Mouse (Mus musculus): ENCODE measurements around the gene Pald1.

- TF ChIP-seq EP300 (IDR thresholded peaks at IDR 0.05; ENCODE audit: low read depth), result no peak
- no peak for TF ChIP-seq CTCF (IDR thresholded peaks at IDR 0.05; ENCODE audit: low read depth)
Measured at GRCm38 (mm10) chr10:61390148-61390547, 6.8 kb upstream of the Pald1 start.
